ENCODE assay signal across 17 mouse cellular contexts in genomic region chr2:92349589-92350425, GRCm38 (mm10). TPM values are rescaled to one million over a fixed set of nuclear protein-coding genes. Genes with fewer than 3 reads are reported as not detected.
A peak's percentile ranks its signal among the peaks of the same experiment; 100 is the strongest.
DNase-seq lines count a peak whose midpoint lies in the region; ATAC-seq lines count a peak whose summit lies in the region.
"Had no signal": no experiment of that assay in that cellular context is flagged by ENCODE, and none has a peak within 500 bp of the region (broad histone marks: within the 10 kb centered on the region; RNA-seq: fewer than 3 reads in every experiment).

No protein-coding gene starts in this region.

- no peak overlapping the region for H3K4me2 ChIP-seq in kidney, embryonic 14.5 days (replicated peaks; ENCODE audit: low read depth, low read length)
- no peak overlapping the region for H3K4me2 ChIP-seq in neural tube, embryonic 14.5 days (ENCODE audit: low read depth, low read length)
- H3K4me2 ChIP-seq: limb, embryonic 13.5 days had no signal

- H3K9ac ChIP-seq in kidney, embryonic 14.5 days (ENCODE audit: low read depth, low read length) = peak overlapping the region; percentile 7; the same call in 1 of the 2 replicates
- no peak overlapping the region for H3K9ac ChIP-seq in neural tube, embryonic 14.5 days (replicated peaks; ENCODE audit: low read depth, low read length)
- H3K9ac ChIP-seq: limb, embryonic 13.5 days had no signal

- no peaks in the 10 kb centered on the region for H3K9me3 ChIP-seq in kidney, embryonic 14.5 days (ENCODE audit: control insufficient read depth, low read length)
- H3K9me3 ChIP-seq in neural tube, embryonic 14.5 days (ENCODE audit: control insufficient read depth, low read length) = no peaks in the 10 kb centered on the region
- H3K9me3 ChIP-seq: limb, embryonic 13.5 days; megakaryocyte, embryonic 14.5 days had no signal

- no peaks in the 10 kb centered on the region for H3K27me3 ChIP-seq in kidney, embryonic 14.5 days (ENCODE audit: control insufficient read depth, insufficient read depth, low read length)
- no peaks in the 10 kb centered on the region for H3K27me3 ChIP-seq in neural tube, embryonic 14.5 days (ENCODE audit: control insufficient read depth, insufficient read depth, low read length)
- H3K27me3 ChIP-seq: limb, embryonic 13.5 days; megakaryocyte, embryonic 14.5 days had no signal

- no peak overlapping the region for H3K4me3 ChIP-seq in kidney, embryonic 14.5 days (ENCODE audit: low read length)
- no peak overlapping the region for H3K4me3 ChIP-seq in neural tube, embryonic 14.5 days (ENCODE audit: low read depth, low read length)
- H3K4me3 ChIP-seq: erythroblast, embryonic 14.5 days; limb, embryonic 13.5 days; megakaryocyte, embryonic 14.5 days had no signal

- DNase-seq in gastrocnemius, adult 18-20 months (ENCODE audit: low spot score) = peak; percentile 45
- no peak for DNase-seq in gastrocnemius, postnatal 25 days
- DNase-seq in kidney, postnatal 14 days = no peak
- no peak for DNase-seq in neural tube, embryonic 10.5 days (ENCODE audit: extremely low spot score, low spot score)
- DNase-seq in cerebellum, postnatal 14 days = no peak
- DNase-seq: cerebellum, adult 2 months; heart, adult 18-20 months; heart, postnatal 36 days; kidney, adult 8-10 months; right cerebral cortex, adult 18-20 months; thymus, postnatal 4 days had no signal

- H3K27ac ChIP-seq in kidney, embryonic 14.5 days (ENCODE audit: low read depth, low read length) = no peak overlapping the region; the same call in 1 of the 2 replicates
- H3K27ac ChIP-seq in neural tube, embryonic 14.5 days (ENCODE audit: low read depth, low read length) = peak overlapping the region; percentile 46
- H3K27ac ChIP-seq: limb, embryonic 13.5 days had no signal

- no peak for ATAC-seq in kidney, embryonic 14.5 days (ENCODE audit: low FRiP score, low TSS enrichment)
- ATAC-seq in neural tube, embryonic 14.5 days (ENCODE audit: low read depth) = no peak

- 35% methylated on average over 6 of the region's 6 CpGs for WGBS in kidney, embryonic 14.5 days
- 78% methylated on average over 6 of the region's 6 CpGs for WGBS in neural tube, embryonic 14.5 days

- H3K4me1 ChIP-seq in kidney, embryonic 14.5 days (ENCODE audit: control insufficient read depth, insufficient read depth, low read length) = peaks cover 18% of the 10 kb centered on the region; the same call in 1 of the 2 replicates
- H3K4me1 ChIP-seq in neural tube, embryonic 14.5 days (ENCODE audit: control insufficient read depth, insufficient read depth, low read length) = no peaks in the 10 kb centered on the region
- H3K4me1 ChIP-seq: limb, embryonic 13.5 days had no signal

- H3K36me3 ChIP-seq in kidney, embryonic 14.5 days (ENCODE audit: control insufficient read depth, insufficient read depth, low read length) = peaks cover 49% of the 10 kb centered on the region
- H3K36me3 ChIP-seq in neural tube, embryonic 14.5 days (ENCODE audit: control insufficient read depth, insufficient read depth, low read length) = peaks cover 23% of the 10 kb centered on the region

RNA-seq across cellular contexts. Expression of gene Pex16, which starts 24.7 kb away (rescaled TPM):
- 10 to 100 TPM; 18.6 to 20.0 TPM for total RNA-seq in gastrocnemius, adult 18-20 months (2021)
- total RNA-seq in gastrocnemius, postnatal 25 days (2021) = 10 to 100 TPM; 16.7 to 18.9 TPM
- polyA plus RNA-seq in kidney, embryonic 14.5 days (2014; fragmentation: Nextera tagmentation; extraction: Ambion mirVana) = 21.3 and 22.7 TPM in 2 replicates
- 32.4 and 37.0 TPM in 2 replicates for polyA plus RNA-seq in neural tube, embryonic 14.5 days (2014; fragmentation: Nextera tagmentation; extraction: Ambion mirVana)

RNA-seq across cellular contexts. Expression of gene Large2, which starts 24.9 kb away (rescaled TPM):
- total RNA-seq in gastrocnemius, adult 18-20 months (2021) = under 1 TPM in 1 of 2 experiments, not detected in 1; 0.57 TPM
- under 1 TPM; 0.54 to 0.88 TPM for total RNA-seq in gastrocnemius, postnatal 25 days (2021)
- polyA plus RNA-seq in kidney, embryonic 14.5 days (2014; fragmentation: Nextera tagmentation; extraction: Ambion mirVana) = 24.0 and 33.3 TPM in 2 replicates
- 0.97 and 2.2 TPM in 2 replicates for polyA plus RNA-seq in neural tube, embryonic 14.5 days (2014; fragmentation: Nextera tagmentation; extraction: Ambion mirVana)
- total RNA-seq: heart, postnatal 36 days; monocyte, adult 5-6 weeks had no signal
- polyA plus RNA-seq: erythroblast, embryonic 14.5 days had no signal

RNA-seq across cellular contexts. Expression of gene 1700029I15Rik, which starts 32.5 kb away (rescaled TPM):
- under 1 TPM; 0.66 to 0.73 TPM for total RNA-seq in gastrocnemius, adult 18-20 months (2021)
- total RNA-seq in gastrocnemius, postnatal 25 days (2021) = 1 to 10 TPM in 1 of 2 experiments, under 1 TPM in 1; 0.87 to 1.0 TPM
- 2.1 and 2.5 TPM in 2 replicates for polyA plus RNA-seq in kidney, embryonic 14.5 days (2014; fragmentation: Nextera tagmentation; extraction: Ambion mirVana)
- 3.9 and 4.2 TPM in 2 replicates for polyA plus RNA-seq in neural tube, embryonic 14.5 days (2014; fragmentation: Nextera tagmentation; extraction: Ambion mirVana)

RNA-seq across cellular contexts. Expression of gene Mapk8ip1, which starts 51.3 kb away (rescaled TPM):
- 1 to 10 TPM; 2.8 to 2.9 TPM for total RNA-seq in gastrocnemius, adult 18-20 months (2021)
- 1 to 10 TPM; 7.9 to 9.2 TPM for total RNA-seq in gastrocnemius, postnatal 25 days (2021)
- polyA plus RNA-seq in kidney, embryonic 14.5 days (2014; fragmentation: Nextera tagmentation; extraction: Ambion mirVana) = 15.6 and 20.8 TPM in 2 replicates
- 51.8 and 64.3 TPM in 2 replicates for polyA plus RNA-seq in neural tube, embryonic 14.5 days (2014; fragmentation: Nextera tagmentation; extraction: Ambion mirVana)
- total RNA-seq: monocyte, adult 5-6 weeks had no signal
